Mouse (Mus musculus) olfactory bulb, adult 2 months (tissue): Measurements from ENCODE around the gene Ebi3. TPM values are rescaled to one million over a fixed set of nuclear protein-coding genes. Genes with fewer than 3 reads are reported as not detected.
A peak's percentile ranks its signal among the peaks of the same experiment; 100 is the strongest.

Experiments used
- H3K27ac ChIP-seq: fragments of 200-500 bp; 2 replicates; pipeline ENCODE4 v1.5.1; 2012; ENCODE audit warnings: low read depth, low read length; ENCODE audit not compliant: insufficient read depth
- H3K4me1 ChIP-seq: fragments of 200-500 bp; 2 replicates; pipeline ENCODE4 v1.6.1; 2012; ENCODE audit warnings: low read length; ENCODE audit not compliant: control insufficient read depth, insufficient read depth
- H3K4me3 ChIP-seq: fragments of 200-500 bp; 2 replicates; pipeline ENCODE4 v1.5.1; 2012; ENCODE audit warnings: mild to moderate bottlenecking, low read depth, low read length, moderate library complexity; ENCODE audit not compliant: insufficient read depth
- CTCF ChIP-seq: fragments of 200-500 bp; IDR thresholded peaks from 2 replicates; pipeline ENCODE4 v1.5.1; 2012; ENCODE audit warnings: low read depth, mild to moderate bottlenecking, low read length, moderate library complexity; ENCODE audit not compliant: insufficient read depth
- POLR2A ChIP-seq: fragments of 200-500 bp; IDR thresholded peaks from 2 replicates; pipeline ENCODE4 v1.6.1; 2012; ENCODE audit warnings: mild to moderate bottlenecking, low read depth, low read length, moderate library complexity; ENCODE audit not compliant: insufficient read depth
- WGBS: fragments of 180-500 bp; shearing (Covaris S2); methylation state at CpG from one replicate; pipeline ENCODE4 v1.1.7; 2018; 5-methylcytosine and 5-hydroxymethylcytosine counted together
- polyA plus RNA-seq: library from polyadenylated mRNA; stranded (reverse); fragments of >200 nt; gene quantifications from 2 replicates; pipeline ENCODE4 v1.2.4, GENCODE M21; 2012; ENCODE audit warnings: low replicate concordance; ENCODE audit not compliant: missing spikeins, insufficient read depth, insufficient read length

Ebi3 gene
- polyA plus RNA-seq, 1 experiment, result not detected

DNA sequence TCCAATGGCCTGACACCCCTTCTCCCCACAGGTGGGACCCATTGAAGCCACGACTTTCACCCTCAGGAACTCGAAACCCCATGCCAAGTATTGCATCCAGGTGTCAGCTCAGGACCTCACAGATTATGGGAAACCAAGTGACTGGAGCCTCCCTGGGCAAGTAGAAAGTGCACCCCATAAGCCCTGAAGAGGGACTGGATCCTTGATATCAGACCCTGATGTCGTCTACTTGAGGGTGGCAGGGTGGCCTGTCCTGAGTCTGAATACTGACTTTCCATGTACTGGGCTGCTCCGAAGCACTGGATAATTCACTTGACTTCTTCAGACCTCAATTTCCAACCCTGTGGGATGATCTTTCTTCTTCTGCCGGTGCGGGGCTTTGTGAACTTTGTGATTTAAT lies 4.2 kb downstream of the Ebi3 start:
- WGBS, result 25% methylated on average over 6 of the region's 6 CpGs
- Histone ChIP-seq H3K27ac (no peak overlapping the region), H3K4me3 (no peak overlapping the region), H3K4me1 (peaks cover 17% of the 10 kb centered on the region)
- no peak for TF ChIP-seq CTCF
- TF ChIP-seq POLR2A, result no peak

DNA sequence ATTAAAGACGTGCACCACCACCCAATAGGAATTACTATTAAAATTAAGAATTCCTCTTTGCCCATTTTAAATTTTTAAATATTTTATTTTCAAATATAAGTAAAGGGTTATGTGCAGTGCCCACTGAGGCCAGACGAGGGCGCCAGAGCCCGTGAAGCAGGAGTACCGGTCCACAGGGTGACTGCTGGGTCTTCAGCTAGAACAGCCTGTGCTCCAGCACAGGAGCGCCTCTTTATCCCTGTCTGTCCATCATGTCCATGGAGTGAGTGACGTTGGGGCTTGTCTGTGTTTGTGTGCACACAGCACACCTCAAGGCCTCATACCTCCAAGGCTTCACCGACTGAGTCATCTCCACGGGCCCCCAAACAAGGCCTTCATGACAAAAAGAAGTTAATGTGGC lies 4.7 kb downstream of the Ebi3 start:
- Histone ChIP-seq H3K4me3 (no peak overlapping the region), H3K27ac (no peak overlapping the region), H3K4me1 (peaks cover 17% of the 10 kb centered on the region)
- TF ChIP-seq POLR2A (no peak), CTCF (peak; percentile 76)
- WGBS, result 10% methylated on average over 9 of the region's 9 CpGs

DNA sequence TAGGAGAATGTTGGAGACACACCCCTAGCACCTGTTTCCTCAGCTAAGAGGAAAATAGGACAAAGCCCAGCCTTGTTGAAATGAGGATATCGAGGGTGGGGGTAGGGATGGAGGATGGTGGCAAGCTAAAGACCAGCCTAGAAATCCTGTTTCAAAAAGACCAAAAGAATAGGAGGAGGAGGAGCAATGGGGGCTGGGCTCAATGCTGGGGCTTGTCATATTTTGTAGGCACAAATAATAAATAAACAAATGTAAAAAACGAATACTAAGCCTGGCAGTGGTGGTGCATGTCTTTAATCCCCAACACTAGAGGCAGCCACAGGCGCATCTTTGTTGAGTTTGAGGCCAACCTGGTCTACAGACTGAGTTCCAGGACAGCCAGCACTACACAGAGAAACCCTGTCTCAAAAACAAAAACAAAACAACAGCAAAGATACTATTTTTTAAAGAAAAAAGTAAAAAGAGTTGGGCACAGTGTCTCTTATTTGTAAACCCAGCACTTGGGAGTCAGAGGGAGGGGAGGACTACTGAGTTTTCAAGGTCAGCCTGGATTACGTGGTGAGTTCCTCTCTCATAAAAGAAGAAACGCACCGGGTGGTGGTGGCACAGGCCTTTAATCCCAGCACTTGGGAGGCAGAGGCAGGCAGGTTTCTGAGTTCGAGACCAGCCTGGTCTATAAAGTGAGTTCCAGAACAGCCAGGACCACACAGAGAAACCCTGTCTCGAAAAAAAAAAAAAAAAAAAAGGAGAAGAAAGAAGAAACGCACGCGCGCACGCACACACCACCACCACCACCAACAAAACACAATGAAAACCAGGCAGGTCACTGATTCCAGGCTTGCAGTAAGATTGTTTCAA lies 5.5 kb downstream of the Ebi3 start:
- 72% methylated on average over 13 of the region's 13 CpGs for WGBS
- Histone ChIP-seq H3K27ac (0 out of 2 replicates have a peak overlapping the region, but pooled peaks have one; percentile 79), H3K4me3 (peak overlapping the region; percentile 5; the same call in 1 of the 2 replicates), H3K4me1 (peaks cover 19% of the 10 kb centered on the region)
- TF ChIP-seq CTCF (no peak), POLR2A (no peak)

DNA sequence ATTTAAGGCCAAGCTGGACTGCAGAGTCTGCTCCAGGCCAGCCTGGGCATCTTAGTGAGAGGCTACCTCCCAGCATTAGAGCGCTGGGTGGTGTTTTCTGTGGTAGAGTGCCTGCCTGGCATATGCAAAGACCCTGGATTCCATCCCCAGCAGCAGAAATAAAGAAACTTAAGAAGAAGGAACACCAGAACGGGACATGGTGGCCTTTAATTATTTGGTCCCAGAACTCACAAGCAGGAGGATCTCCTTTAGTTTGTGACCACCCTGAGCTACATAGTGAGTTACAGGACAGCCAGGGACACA lies 6.1 kb downstream of the Ebi3 start:
- TF ChIP-seq CTCF (no peak), POLR2A (no peak)
- Histone ChIP-seq H3K27ac (peak overlapping the region; percentile 79), H3K4me1 (peaks cover 23% of the 10 kb centered on the region), H3K4me3 (peak overlapping the region; percentile 5; the same call in 1 of the 2 replicates)
- WGBS, result 28% methylated on average over 2 of the region's 2 CpGs

DNA sequence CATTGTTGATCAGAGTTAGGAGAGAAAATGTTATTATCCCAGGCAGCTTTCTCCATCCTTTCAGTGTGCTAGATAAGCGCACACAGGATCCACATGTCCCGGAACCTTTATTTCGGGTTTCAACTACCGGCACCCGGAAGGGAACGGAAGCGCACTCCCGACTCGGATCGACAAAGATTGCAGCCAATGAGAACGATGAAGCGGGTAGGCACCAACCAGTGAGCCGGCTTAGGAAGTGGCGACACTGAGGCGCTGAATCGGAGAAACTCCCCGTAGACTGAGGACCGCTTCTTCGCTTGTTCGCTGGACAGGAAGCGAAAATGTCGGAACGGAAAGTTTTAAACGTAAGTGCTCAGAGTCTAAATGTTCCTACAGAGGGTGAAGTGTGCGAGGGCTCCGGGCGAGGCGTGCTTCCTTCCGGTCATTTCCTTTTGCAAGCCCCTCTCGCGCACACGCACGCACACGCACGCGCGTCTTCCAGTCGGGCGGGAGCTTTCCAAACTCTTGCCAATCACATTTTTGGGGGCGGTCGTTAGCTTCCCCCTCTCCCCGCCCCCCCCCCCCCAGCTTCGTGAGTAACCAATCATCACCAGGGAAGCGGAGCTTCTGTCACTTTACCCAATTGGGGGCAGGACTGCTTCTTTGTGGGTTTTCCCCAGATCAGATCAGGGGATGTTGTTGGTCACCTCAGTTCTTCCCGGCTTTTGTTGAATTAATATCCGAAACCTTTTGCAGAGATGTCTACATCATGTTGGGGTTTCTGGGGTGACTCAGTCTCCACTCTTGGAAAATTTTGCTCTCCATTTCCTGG lies 6.7 kb downstream of the Ebi3 start, which contains the start of gene Yju2:
Gene Yju2, plus strand, starts transcription at position 182 of the 811 bp plus-strand sequence.
- WGBS, result under 1% methylated on average over 45 of the region's 46 CpGs

DNA sequence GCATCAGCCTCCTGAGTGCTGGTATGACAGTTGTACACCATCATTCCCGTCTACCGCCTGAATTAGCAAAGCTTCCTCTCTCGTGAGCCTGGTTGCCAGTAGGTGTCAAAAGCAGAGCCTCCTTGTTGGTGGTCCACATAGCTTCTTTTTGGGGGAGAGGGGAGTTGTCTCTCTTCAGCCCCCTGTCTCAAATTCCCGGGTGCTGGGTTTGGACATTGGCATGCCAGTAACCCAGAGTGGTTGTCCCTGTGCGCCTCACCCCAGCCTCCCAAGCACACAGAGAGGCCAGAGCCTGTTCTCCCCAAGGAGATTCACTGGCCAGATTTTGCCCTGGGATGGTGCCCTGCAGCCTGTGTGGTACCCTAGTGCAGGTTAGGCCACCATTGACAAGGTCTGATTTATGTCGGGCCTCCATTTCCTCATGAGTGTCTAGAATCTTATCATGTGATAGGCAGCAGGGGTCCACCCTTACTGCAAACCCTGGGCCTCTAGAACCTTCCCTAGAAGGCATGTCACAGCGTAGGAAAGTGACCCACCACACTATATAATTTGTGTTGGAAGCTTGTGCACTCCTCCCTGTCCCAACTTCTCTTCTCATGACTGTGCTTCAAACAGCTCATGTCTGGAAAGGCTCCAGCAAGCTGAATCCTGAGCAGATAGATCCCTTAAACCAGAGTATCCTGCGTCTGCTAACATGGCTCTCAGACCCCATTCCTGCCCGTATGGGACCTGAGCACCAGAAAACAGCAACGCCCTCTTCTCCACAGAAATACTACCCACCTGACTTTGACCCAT lies 7.7 kb downstream of the Ebi3 start:
- H3K27ac ChIP-seq, result no peak overlapping the region
- H3K4me1 ChIP-seq, result peaks cover 23% of the 10 kb centered on the region
- no peak overlapping the region for H3K4me3 ChIP-seq
- WGBS, result 73% methylated on average over 10 of the region's 10 CpGs
- TF ChIP-seq POLR2A, result no peak
- TF ChIP-seq CTCF, result no peak

More for the DNA sequence above, 6.7 kb downstream of the Ebi3 start, which contains the start of gene Yju2:
- TF ChIP-seq POLR2A (peak; percentile 63; the same call in 1 of the 2 replicates), CTCF (no peak)
- Histone ChIP-seq H3K4me1 (peaks cover 23% of the 10 kb centered on the region), H3K4me3 (peak within 1 kb of the TSS; percentile 96), H3K27ac (peak within 1 kb of the TSS; percentile 99)

DNA sequence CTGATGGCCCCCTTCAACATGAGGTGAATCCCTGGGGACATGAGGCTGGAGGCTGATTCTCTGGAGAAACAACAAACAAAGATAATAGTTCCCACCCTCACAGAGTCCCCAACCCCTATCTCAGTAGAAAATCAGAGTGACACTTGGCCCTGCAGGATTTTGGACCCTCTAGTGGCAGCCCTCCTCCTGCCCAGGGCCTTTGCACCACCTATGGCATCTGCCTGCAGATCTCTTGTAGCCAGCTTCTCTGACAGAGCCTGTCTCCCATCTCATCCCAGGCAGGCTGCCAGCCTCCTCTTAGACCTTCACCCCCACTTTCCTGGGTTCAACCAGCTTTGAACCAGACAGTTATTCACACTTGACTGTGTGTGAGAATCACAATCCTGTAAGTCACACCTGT lies 8.4 kb downstream of the Ebi3 start:
- peaks cover 23% of the 10 kb centered on the region for H3K4me1 ChIP-seq
- H3K27ac ChIP-seq, result no peak overlapping the region
- TF ChIP-seq CTCF (no peak), POLR2A (no peak)
- no peak overlapping the region for H3K4me3 ChIP-seq

DNA sequence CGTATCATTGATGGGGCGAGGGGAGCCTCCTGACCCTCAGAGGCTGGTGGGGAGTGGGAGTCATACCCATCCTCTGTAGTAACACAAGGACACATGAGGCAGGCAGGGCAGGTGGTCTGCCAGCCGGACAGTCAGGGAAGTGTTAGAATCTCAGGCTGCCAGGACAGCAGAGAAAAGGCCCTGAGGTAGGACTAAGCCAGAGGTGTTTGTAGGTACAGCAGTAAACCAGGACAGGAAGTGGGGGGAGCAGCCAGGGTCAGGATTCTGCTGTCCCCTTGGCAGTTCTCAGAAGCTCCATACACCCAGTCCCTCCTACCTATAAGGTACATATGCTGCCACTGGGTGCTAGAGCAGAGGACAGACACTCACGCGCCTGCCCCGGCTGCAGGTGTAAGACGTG lies 9.2 kb downstream of the Ebi3 start:
- Histone ChIP-seq H3K27ac (no peak overlapping the region), H3K4me1 (peaks cover 16% of the 10 kb centered on the region), H3K4me3 (no peak overlapping the region)
- 98% methylated on average over 7 of the region's 7 CpGs for WGBS
- TF ChIP-seq POLR2A (no peak), CTCF (no peak)

DNA sequence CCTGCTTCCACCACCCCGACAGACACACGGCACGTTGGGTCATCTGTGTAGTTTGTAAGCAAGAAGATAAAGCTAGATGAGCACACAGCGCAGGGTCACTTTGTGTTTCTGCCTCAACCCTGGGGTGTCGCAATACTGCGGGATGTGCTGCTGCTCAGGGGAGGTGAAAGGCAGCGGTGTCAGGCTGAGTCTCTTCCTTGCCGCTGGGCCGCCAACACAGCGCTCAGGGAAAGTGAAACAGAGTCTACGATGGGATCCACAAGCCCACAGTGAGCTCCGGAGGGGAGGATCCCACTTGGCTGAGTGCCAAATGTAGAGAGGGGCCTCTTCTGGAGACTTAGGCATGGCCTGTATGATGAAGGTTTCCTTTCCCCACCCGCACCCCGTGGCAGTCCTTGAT lies 10.7 kb downstream of the Ebi3 start:
- TF ChIP-seq CTCF, result no peak
- no peak for TF ChIP-seq POLR2A
- Histone ChIP-seq H3K4me3 (no peak overlapping the region), H3K27ac (no peak overlapping the region), H3K4me1 (peaks cover 13% of the 10 kb centered on the region)
- 88% methylated on average over 14 of the region's 14 CpGs for WGBS
